Mouse (Mus musculus) liver, embryonic 11.5 days (tissue): ENCODE measurements at regions not wholly inside any gene's neighbourhood (a gene's known extent, or its start where the extent isn't known, plus 50 kb on each side); places are given as distances from the start of the nearest gene placed in this dataset.

Experiments
- ATAC-seq: fragments of 200-750 bp; cut with Nextera tagmentation; replicated peaks from 2 replicates; pipeline ENCODE4 v1.8.0; 2017; ENCODE audit warnings: moderate number of reproducible peaks, mild to moderate bottlenecking, moderate TSS enrichment, moderate library complexity; ENCODE audit not compliant: low FRiP score
- DNase-seq: peaks from one replicate; pipeline ENCODE4 v3.0.0-alpha.2; 2017; ENCODE audit warnings: low spot score
- H3K27ac ChIP-seq: fragments of 300-500 bp; sonication (generic); 2 replicates; pipeline ENCODE4 v1.5.1; 2014; ENCODE audit warnings: mild to moderate bottlenecking, low read depth, low read length, control low read depth
- H3K27me3 ChIP-seq: fragments of 300-500 bp; sonication (generic); replicated peaks from 2 replicates; pipeline ENCODE4 v1.6.1; 2014; ENCODE audit warnings: low read length, mixed read lengths; ENCODE audit not compliant: control insufficient read depth, insufficient read depth
- H3K36me3 ChIP-seq: fragments of 300-500 bp; sonication (generic); 2 replicates; pipeline ENCODE4 v1.6.1; 2014; ENCODE audit warnings: mild to moderate bottlenecking, low read length, moderate library complexity, mixed read lengths; ENCODE audit not compliant: control insufficient read depth, insufficient read depth
- H3K4me1 ChIP-seq: fragments of 300-500 bp; sonication (generic); replicated peaks from 2 replicates; pipeline ENCODE4 v1.6.1; 2014; ENCODE audit warnings: low read length, mixed read lengths; ENCODE audit not compliant: control insufficient read depth, insufficient read depth
- H3K4me2 ChIP-seq: fragments of 300-500 bp; sonication (generic); 2 replicates; pipeline ENCODE4 v1.6.1; 2014; ENCODE audit warnings: mild to moderate bottlenecking, control low read depth, moderate library complexity
- H3K4me3 ChIP-seq: fragments of 300-500 bp; sonication (generic); 2 replicates; pipeline ENCODE4 v1.5.1; 2014; ENCODE audit warnings: low read depth, low read length, control low read depth
- H3K9ac ChIP-seq: fragments of 300-500 bp; sonication (generic); 2 replicates; pipeline ENCODE4 v1.6.1; 2014; ENCODE audit warnings: low read depth, low read length, control low read depth
- H3K9me3 ChIP-seq: fragments of 300-500 bp; sonication (generic); 2 replicates; pipeline ENCODE4 v1.6.1; 2016; ENCODE audit warnings: low read length, inconsistent platforms, mixed read lengths; ENCODE audit not compliant: control insufficient read depth
- WGBS: fragments of 180-500 bp; shearing (Covaris S2); extraction: QIAGEN DNeasy Blood & Tissue Kit; methylation state at CpG from one replicate; pipeline ENCODE4 v1.1.7; 2014; 5-methylcytosine and 5-hydroxymethylcytosine counted together

DNA sequence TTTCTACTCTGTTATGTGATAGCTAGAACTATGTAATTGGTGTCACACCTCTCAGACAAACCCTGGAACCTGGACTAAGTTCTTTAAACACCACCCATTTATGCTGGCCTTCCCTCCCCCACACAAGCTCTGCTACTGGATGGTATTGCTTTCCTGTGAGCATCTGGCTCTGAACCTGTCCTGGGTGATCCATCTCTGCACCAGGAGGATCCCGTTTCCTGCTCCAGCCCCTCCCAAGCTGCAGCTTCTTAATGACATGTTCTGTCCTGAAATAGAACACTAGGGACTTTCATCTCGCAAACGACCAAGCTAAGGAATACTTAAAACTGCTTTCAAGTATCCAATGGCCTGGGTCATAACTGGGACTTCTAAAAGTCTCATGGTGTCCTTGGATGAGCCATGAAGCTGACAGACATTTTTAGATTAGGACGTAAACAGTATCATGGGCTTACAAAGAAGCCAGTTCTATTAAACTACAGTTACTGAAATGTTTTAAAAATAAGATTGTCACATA, 74.4 kb upstream of the Zdhhc17 start:
- 55% methylated on average over 4 of the region's 4 CpGs for WGBS
- DNase-seq: no peak
- no peaks in the 10 kb centered on the region for H3K4me1 ChIP-seq
- no peaks in the 10 kb centered on the region for H3K9me3 ChIP-seq
- H3K4me2 ChIP-seq: no peak overlapping the region
- no peak for ATAC-seq
- H3K9ac ChIP-seq: no peak overlapping the region
- H3K4me3 ChIP-seq: no peak overlapping the region
- no peaks in the 10 kb centered on the region for H3K36me3 ChIP-seq
- H3K27ac ChIP-seq: no peak overlapping the region
- H3K27me3 ChIP-seq: no peaks in the 10 kb centered on the region

DNA sequence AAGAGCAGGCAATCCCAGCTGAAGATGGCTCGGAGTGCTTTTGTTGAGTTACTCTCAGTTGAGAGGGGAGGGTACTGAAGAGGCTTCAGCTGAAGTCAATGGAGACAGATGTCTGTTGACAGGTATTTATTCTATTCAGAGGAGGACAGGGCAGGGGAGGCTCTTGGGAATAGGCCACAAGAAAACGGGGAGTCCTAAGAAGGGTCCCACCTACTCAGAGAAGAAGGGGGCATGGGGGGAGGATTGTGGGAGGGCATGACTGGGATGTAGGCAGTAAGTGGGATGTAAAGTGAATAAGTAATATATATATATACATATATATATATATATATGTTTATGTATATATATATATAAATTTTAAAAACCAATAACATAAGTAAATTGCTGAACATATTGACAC, 73.9 kb upstream of the Zdhhc17 start:
- Histone ChIP-seq H3K9ac (no peak overlapping the region), H3K9me3 (no peaks in the 10 kb centered on the region), H3K4me1 (no peaks in the 10 kb centered on the region), H3K4me2 (no peak overlapping the region), H3K36me3 (no peaks in the 10 kb centered on the region), H3K27ac (no peak overlapping the region), H3K4me3 (no peak overlapping the region), H3K27me3 (no peaks in the 10 kb centered on the region)
- ATAC-seq (no peak), DNase-seq (no peak)
- WGBS: 73% methylated on average over 2 of the region's 2 CpGs

DNA sequence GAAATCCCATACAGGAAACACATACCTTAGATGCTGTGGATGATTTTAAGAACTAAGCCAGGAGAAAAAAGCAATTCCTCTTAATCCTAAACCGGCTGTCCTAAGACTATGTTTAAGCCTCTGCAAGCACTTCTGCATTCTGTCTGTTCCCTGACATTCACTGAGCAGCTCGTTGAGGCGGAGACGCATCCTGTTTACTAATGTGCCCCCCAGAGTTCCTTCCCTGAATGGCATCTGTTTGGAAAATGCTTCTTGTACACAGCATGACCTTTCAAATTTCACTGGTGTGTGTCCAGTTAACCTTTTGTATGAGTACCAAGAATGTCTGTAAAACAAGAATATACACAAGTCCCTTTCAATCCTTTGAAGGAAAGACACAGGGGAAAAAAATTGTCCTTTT, 73.4 kb upstream of the Zdhhc17 start:
- Histone ChIP-seq H3K4me2 (no peak overlapping the region), H3K9ac (no peak overlapping the region), H3K27ac (no peak overlapping the region), H3K27me3 (no peaks in the 10 kb centered on the region), H3K9me3 (no peaks in the 10 kb centered on the region), H3K4me3 (no peak overlapping the region), H3K4me1 (no peaks in the 10 kb centered on the region), H3K36me3 (no peaks in the 10 kb centered on the region)
- DNase-seq (no peak), ATAC-seq (no peak)
- 22% methylated on average over 4 of the region's 4 CpGs for WGBS

DNA sequence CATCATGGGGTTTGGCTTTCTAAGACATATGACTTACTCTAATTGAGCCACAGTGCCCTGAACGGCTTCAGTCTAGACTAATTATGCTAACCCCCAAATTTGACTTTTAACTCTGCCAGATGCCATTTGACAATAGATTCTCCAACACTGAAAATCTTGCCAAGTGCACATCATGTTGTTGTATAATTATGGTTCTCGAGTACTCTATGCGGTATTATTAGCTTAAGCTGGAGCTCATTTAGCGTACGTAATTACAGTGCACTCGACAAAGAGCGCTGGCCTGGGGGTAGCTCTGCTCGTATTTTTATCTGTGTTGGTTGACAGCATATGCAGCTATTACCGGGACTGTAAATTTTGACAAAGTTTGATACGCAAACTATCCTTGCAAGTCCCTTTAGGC, 70.4 kb upstream of the Zdhhc17 start:
- 82% methylated on average over 10 of the region's 10 CpGs for WGBS

DNA sequence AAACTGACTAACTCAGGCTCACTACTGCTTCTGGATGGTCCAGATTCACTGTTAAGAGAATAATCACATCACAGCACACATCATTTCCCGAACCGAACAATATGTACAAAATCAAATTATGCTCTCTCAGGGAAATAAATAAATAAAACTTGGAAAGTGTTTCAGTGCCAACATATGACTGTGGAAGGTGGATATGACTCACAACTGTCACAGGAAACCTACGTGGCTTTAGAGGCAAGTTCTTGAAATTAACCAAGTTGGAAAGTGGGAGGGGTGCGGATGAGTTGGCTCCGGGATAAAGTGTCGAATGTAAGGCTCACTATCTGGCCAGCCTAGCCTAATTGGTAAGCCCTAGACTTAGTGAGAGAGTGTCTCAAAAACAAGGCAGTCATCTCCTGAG, 69.1 kb upstream of the Zdhhc17 start:
- ATAC-seq: no peak

More for the DNA sequence above, 70.4 kb upstream of the Zdhhc17 start:
- no peak overlapping the region for H3K27ac ChIP-seq
- H3K27me3 ChIP-seq: no peaks in the 10 kb centered on the region
- H3K9ac ChIP-seq: no peak overlapping the region
- no peaks in the 10 kb centered on the region for H3K36me3 ChIP-seq
- H3K4me1 ChIP-seq: no peaks in the 10 kb centered on the region
- H3K4me3 ChIP-seq: no peak overlapping the region
- no peak overlapping the region for H3K4me2 ChIP-seq
- no peak for DNase-seq
- no peaks in the 10 kb centered on the region for H3K9me3 ChIP-seq
- no peak for ATAC-seq

DNA sequence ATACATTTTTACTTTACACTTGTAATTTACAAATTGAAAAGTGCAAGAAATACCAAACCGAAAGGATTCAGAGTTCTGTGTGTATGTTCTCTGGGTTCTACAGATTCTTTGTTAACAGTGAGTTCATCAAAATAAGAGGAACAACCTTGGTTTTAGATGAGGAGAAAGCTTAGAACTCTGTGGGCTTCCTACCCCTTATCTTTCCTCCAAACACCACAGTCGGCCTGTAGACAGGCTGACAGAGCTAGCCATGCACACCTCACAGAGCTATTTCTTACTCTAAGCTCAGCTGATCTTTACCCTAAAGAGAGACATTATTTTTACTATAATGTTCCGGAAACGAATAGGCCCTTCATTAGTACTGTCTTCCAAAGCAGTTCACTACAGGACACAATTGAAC, 67.7 kb upstream of the Zdhhc17 start:
- ATAC-seq (no peak), DNase-seq (no peak)
- Histone ChIP-seq H3K27me3 (no peaks in the 10 kb centered on the region), H3K4me2 (no peak overlapping the region), H3K9me3 (no peaks in the 10 kb centered on the region), H3K4me3 (no peak overlapping the region), H3K9ac (no peak overlapping the region), H3K36me3 (no peaks in the 10 kb centered on the region), H3K27ac (no peak overlapping the region), H3K4me1 (no peaks in the 10 kb centered on the region)
- 68% methylated on average over 4 of the region's 4 CpGs for WGBS

More for the DNA sequence above, 69.1 kb upstream of the Zdhhc17 start:
- no peak overlapping the region for H3K27ac ChIP-seq
- no peaks in the 10 kb centered on the region for H3K36me3 ChIP-seq
- 68% methylated on average over 6 of the region's 6 CpGs for WGBS
- no peaks in the 10 kb centered on the region for H3K27me3 ChIP-seq
- H3K4me1 ChIP-seq: no peaks in the 10 kb centered on the region
- H3K4me3 ChIP-seq: no peak overlapping the region
- no peak overlapping the region for H3K4me2 ChIP-seq
- H3K9ac ChIP-seq: no peak overlapping the region
- DNase-seq: no peak
- H3K9me3 ChIP-seq: no peaks in the 10 kb centered on the region

DNA sequence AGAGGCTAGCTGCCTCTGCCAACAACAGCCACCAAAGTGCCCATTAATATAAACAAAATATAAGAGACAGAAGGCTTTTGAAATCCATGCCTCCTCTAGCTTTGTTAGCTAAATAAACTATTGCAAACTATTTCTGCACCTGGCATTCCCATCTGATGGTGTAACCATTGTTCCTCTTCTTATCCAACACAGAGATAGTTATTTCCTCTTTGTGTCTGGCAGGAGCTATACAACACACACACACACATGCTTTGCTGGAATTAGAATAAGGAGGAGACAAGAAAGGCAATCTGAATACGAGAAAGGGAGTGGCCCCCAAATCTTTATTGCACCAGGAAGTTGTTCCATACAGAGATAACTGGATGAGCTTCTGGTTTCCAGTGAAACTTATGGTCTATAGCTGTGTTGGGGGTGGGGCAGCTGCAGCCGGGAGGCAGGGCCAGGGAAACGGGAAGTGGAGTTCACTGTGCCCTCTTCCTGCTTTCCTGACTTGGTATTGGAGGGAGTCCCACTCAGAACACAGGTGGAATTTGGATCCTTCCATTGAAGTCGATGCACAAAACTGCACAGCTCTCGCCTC, 64.0 kb upstream of the Zdhhc17 start:
- H3K4me2 ChIP-seq: no peak overlapping the region
- no peaks in the 10 kb centered on the region for H3K4me1 ChIP-seq
- no peak overlapping the region for H3K4me3 ChIP-seq
- no peak for ATAC-seq
- no peak overlapping the region for H3K27ac ChIP-seq
- H3K9ac ChIP-seq: no peak overlapping the region
- 41% methylated on average over 5 of the region's 5 CpGs for WGBS
- no peaks in the 10 kb centered on the region for H3K36me3 ChIP-seq
- H3K9me3 ChIP-seq: no peaks in the 10 kb centered on the region
- no peaks in the 10 kb centered on the region for H3K27me3 ChIP-seq
- no peak for DNase-seq

DNA sequence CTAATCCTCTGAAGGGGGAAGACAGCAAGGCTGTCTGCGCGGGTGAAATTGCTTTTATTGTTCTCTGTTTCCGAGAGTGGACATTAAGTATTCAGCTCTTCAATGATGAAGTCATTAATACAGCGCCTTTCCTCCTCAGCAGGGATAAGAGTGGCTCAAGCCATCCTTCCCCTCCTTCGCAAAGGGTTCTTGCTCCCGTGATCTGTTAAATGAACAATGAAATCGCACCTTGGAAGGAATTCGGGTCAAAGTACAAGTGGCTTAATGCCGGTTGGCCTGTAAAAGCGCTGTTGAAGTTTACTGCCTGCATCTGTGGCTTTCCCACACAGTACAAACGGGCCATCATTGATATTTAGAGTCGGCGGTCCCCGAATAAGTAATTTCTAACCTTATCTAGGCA, 63.3 kb upstream of the Zdhhc17 start:
- DNase-seq (no peak), ATAC-seq (no peak)

DNA sequence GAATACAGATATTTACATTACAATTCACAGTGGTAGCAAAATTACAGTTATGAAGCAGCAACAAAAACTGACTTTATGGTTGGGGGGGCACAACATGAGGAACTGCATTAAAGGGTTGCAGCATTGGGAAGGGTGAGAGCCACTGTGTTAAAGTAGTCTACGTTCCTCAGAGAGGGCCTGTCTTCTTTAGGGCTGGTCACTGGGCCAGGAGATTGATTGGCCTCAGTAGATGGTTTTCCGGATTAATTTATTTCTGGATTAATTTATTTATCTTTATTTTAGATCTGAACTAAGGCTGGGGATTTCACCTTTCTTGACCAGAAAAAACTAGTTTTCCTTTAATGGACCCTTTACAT, 62.6 kb upstream of the Zdhhc17 start:
- Histone ChIP-seq H3K4me3 (no peak overlapping the region), H3K9me3 (no peaks in the 10 kb centered on the region), H3K27me3 (no peaks in the 10 kb centered on the region), H3K4me1 (no peaks in the 10 kb centered on the region), H3K9ac (no peak overlapping the region), H3K27ac (no peak overlapping the region), H3K4me2 (no peak overlapping the region), H3K36me3 (no peaks in the 10 kb centered on the region)
- WGBS: 62% methylated on average over 2 of the region's 2 CpGs
- DNase-seq (no peak), ATAC-seq (no peak)

More for the DNA sequence above, 63.3 kb upstream of the Zdhhc17 start:
- 48% methylated on average over 14 of the region's 14 CpGs for WGBS
- H3K4me1 ChIP-seq: no peaks in the 10 kb centered on the region
- H3K4me3 ChIP-seq: no peak overlapping the region
- no peaks in the 10 kb centered on the region for H3K36me3 ChIP-seq
- no peaks in the 10 kb centered on the region for H3K27me3 ChIP-seq
- H3K4me2 ChIP-seq: no peak overlapping the region
- no peak overlapping the region for H3K9ac ChIP-seq
- H3K9me3 ChIP-seq: no peaks in the 10 kb centered on the region
- no peak overlapping the region for H3K27ac ChIP-seq
